Comparison of ENCODE assay signal across 12 mouse cellular contexts in genomic region chr19:44021502-44021901, GRCm38 (mm10). TPM values are rescaled to one million over a fixed set of nuclear protein-coding genes. Genes with fewer than 3 reads are reported as not detected.
A peak's percentile ranks its signal among the peaks of the same experiment; 100 is the strongest.
DNase-seq lines count a peak whose midpoint lies in the region; ATAC-seq lines count a peak whose summit lies in the region.
"Had no signal": no experiment of that assay in that cellular context is flagged by ENCODE, and none has a peak within 500 bp of the region (broad histone marks: within the 10 kb centered on the region; RNA-seq: fewer than 3 reads in every experiment).

No protein-coding gene starts in this region.

- WGBS in lung, embryonic 15.5 days = 48% methylated on average over 4 of the region's 4 CpGs
- WGBS in midbrain, embryonic 14.5 days = 94% methylated on average over 4 of the region's 4 CpGs

- intact Hi-C loops in heart, postnatal 36 days (cut with DNase I) = no loop called here

- ATAC-seq in lung, embryonic 15.5 days (ENCODE audit: borderline replicate concordance, extremely low read depth, low FRiP score, low TSS enrichment) = peak; percentile 89
- no peak for ATAC-seq in cerebellum, adult (ENCODE audit: insufficient number of reproducible peaks, low FRiP score, low TSS enrichment)
- ATAC-seq in midbrain, embryonic 14.5 days (ENCODE audit: low FRiP score, low TSS enrichment) = no peak

- no peaks in the 10 kb centered on the region for H3K9me3 ChIP-seq in lung, embryonic 15.5 days
- no peaks in the 10 kb centered on the region for H3K9me3 ChIP-seq in midbrain, embryonic 14.5 days (ENCODE audit: control insufficient read depth, low read length)
- H3K9me3 ChIP-seq: limb, embryonic 15.5 days had no signal

- no peak overlapping the region for H3K4me2 ChIP-seq in lung, embryonic 15.5 days
- no peak overlapping the region for H3K4me2 ChIP-seq in midbrain, embryonic 14.5 days (ENCODE audit: low read length)
- H3K4me2 ChIP-seq: limb, embryonic 15.5 days had no signal

- no peaks in the 10 kb centered on the region for H3K36me3 ChIP-seq in lung, embryonic 15.5 days
- H3K36me3 ChIP-seq in midbrain, embryonic 14.5 days (ENCODE audit: control insufficient read depth, insufficient read depth, low read length) = no peaks in the 10 kb centered on the region
- H3K36me3 ChIP-seq: G1E; limb, embryonic 15.5 days had no signal

- DNase-seq in 3134 (ENCODE audit: extremely low read depth, insufficient read length, low spot score) = peak; percentile 61
- DNase-seq in adrenal gland, postnatal 14 days = peak; percentile 72
- DNase-seq in heart, postnatal 36 days = peak; percentile 48 to 66
- no peak for DNase-seq in thymus, postnatal 36 days
- DNase-seq in retina, postnatal 1 day = no peak
- DNase-seq in midbrain, embryonic 14.5 days = no peak
- DNase-seq: cerebellum, adult 2 months; right cerebral cortex, postnatal 14 days had no signal

- H3K27me3 ChIP-seq in lung, embryonic 15.5 days = no peaks in the 10 kb centered on the region
- no peaks in the 10 kb centered on the region for H3K27me3 ChIP-seq in midbrain, embryonic 14.5 days (ENCODE audit: control insufficient read depth, insufficient read depth, low read length)
- H3K27me3 ChIP-seq: limb, embryonic 15.5 days had no signal

- H3K27ac ChIP-seq in lung, embryonic 15.5 days = 0 out of 2 replicates have a peak overlapping the region, but pooled peaks have one; percentile 61
- H3K27ac ChIP-seq in midbrain, embryonic 14.5 days (replicated peaks; ENCODE audit: low read depth, low read length) = no peak overlapping the region
- H3K27ac ChIP-seq: limb, embryonic 15.5 days had no signal

- H3K9ac ChIP-seq in lung, embryonic 15.5 days = no peak overlapping the region
- no peak overlapping the region for H3K9ac ChIP-seq in midbrain, embryonic 14.5 days (replicated peaks; ENCODE audit: low read length)
- H3K9ac ChIP-seq: limb, embryonic 15.5 days had no signal

- no peak overlapping the region for H3K4me3 ChIP-seq in lung, embryonic 15.5 days
- H3K4me3 ChIP-seq in midbrain, embryonic 14.5 days (replicated peaks; ENCODE audit: low read depth, low read length) = no peak overlapping the region
- H3K4me3 ChIP-seq: limb, embryonic 15.5 days had no signal

- H3K4me1 ChIP-seq in lung, embryonic 15.5 days = peaks cover 8% of the 10 kb centered on the region; the same call in 1 of the 2 replicates
- H3K4me1 ChIP-seq in midbrain, embryonic 14.5 days (ENCODE audit: control insufficient read depth, insufficient read depth, low read length) = no peaks in the 10 kb centered on the region
- H3K4me1 ChIP-seq: limb, embryonic 15.5 days had no signal

RNA-seq across cellular contexts. Expression of gene Cyp2c23, which starts 7.5 kb away (rescaled TPM):
- 1.1 and 21.3 TPM in 2 replicates for total RNA-seq in adrenal gland, postnatal 14 days (2021)
- total RNA-seq in heart, postnatal 36 days (2021) = under 1 TPM in 1 of 2 experiments, not detected in 1; 0.14 TPM
- 0.35 TPM in 2 replicates for polyA plus RNA-seq in lung, embryonic 15.5 days (2015; fragmentation: Nextera tagmentation; extraction: Ambion mirVana)
- not detected in 2 replicates for polyA plus RNA-seq in midbrain, embryonic 14.5 days (2014; fragmentation: Nextera tagmentation; extraction: Ambion mirVana)
- polyA plus RNA-seq: cerebellum, adult 2 months; G1E had no signal

RNA-seq across cellular contexts. Expression of gene Cpn1, which starts 35.1 kb away (rescaled TPM):
- 0.86 and 23.9 TPM in 2 replicates for total RNA-seq in adrenal gland, postnatal 14 days (2021)
- under 1 TPM in 1 of 2 experiments, not detected in 1; 0.19 TPM for total RNA-seq in heart, postnatal 36 days (2021)
- 5.8 and 6.6 TPM in 2 replicates for polyA plus RNA-seq in lung, embryonic 15.5 days (2015; fragmentation: Nextera tagmentation; extraction: Ambion mirVana)
- polyA plus RNA-seq in midbrain, embryonic 14.5 days (2014; fragmentation: Nextera tagmentation; extraction: Ambion mirVana) = 0.12 and 0.19 TPM in 2 replicates
- total RNA-seq: G1E had no signal
- polyA plus RNA-seq: G1E had no signal

RNA-seq across cellular contexts. Expression of gene Erlin1, which starts 48.1 kb away (rescaled TPM):
- total RNA-seq in adrenal gland, postnatal 14 days (2021) = 18.4 and 20.0 TPM in 2 replicates
- total RNA-seq in heart, postnatal 36 days (2021) = 1 to 10 TPM; 7.3 to 7.9 TPM
- 38.9 and 41.9 TPM in 2 replicates for polyA plus RNA-seq in lung, embryonic 15.5 days (2015; fragmentation: Nextera tagmentation; extraction: Ambion mirVana)
- 15.1 and 16.3 TPM in 2 replicates for polyA plus RNA-seq in midbrain, embryonic 14.5 days (2014; fragmentation: Nextera tagmentation; extraction: Ambion mirVana)

Comparison
In these comparisons a context has a peak if more than half of its experiments do, and no peak if none do; other contexts are left out.
1. DNase-seq: peak in 3134 (single experiment), adrenal gland, postnatal 14 days (single experiment) and heart, postnatal 36 days (2 of 2); none in thymus, postnatal 36 days (0 of 2), retina, postnatal 1 day (single experiment) and midbrain, embryonic 14.5 days (single experiment).